8 mouse cellular contexts compared by ENCODE assay signal in the genomic region with DNA sequence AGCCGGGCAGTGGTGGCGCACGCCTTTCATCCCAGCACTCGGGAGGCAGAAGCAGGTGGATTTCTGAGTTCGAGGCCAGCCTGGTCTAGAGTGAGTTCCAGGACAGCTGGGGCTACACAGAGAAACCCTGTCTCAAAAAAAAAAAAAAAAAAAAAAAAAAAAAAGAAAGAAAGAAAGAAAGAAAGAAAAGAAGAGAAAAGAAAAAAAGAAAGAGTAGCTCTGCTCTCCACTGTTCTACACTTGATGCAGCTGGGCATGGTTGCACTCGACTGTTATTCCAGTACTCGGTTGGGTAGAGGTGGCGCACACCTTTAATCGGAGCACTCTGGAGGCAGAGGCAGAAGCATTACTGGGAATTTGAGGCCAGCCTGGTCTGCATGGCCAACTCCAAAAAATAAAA. TPM values are rescaled to one million over a fixed set of nuclear protein-coding genes. Genes with fewer than 3 reads are reported as not detected.
DNase-seq lines count a peak whose midpoint lies in the region; ATAC-seq and TF ChIP-seq lines count a peak whose summit lies in the region.
"Not testable (repeated sequence)": the region's sequence is repeated elsewhere in the genome, so short reads cannot be mapped to it uniquely, and the experiment has no call there.

A gene (minus strand): TSS at position 101 of the 400 bp plus-strand sequence.

- not testable (repeated sequence) for TF ChIP-seq POLR2A in liver, adult 2 months (IDR thresholded peaks at IDR 0.05; ENCODE audit: extremely low read depth, insufficient read depth, low read length)

- not testable (repeated sequence) for H3K9ac ChIP-seq in intestine, embryonic 14.5 days (ENCODE audit: low read length); liver, adult 2 months (ENCODE audit: low read depth, low read length); midbrain, embryonic 15.5 days; stomach, embryonic 16.5 days (ENCODE audit: low read length)

- not testable (repeated sequence) for ATAC-seq in intestine, embryonic 14.5 days (replicated peaks; ENCODE audit: low FRiP score, low TSS enrichment, low read depth); midbrain, embryonic 15.5 days (replicated peaks); stomach, embryonic 16.5 days (ENCODE audit: insufficient read depth, low FRiP score)

- not testable (repeated sequence) for H3K79me2 ChIP-seq in liver, adult 2 months (ENCODE audit: control insufficient read depth, insufficient read depth, low read length)

- not testable (repeated sequence) for H3K4me3 ChIP-seq in forebrain, embryonic 10.5 days; intestine, embryonic 14.5 days (ENCODE audit: low read depth, low read length); liver, adult 2 months (ENCODE audit: insufficient read depth, low read depth, low read length); midbrain, embryonic 15.5 days; stomach, embryonic 16.5 days (replicated peaks; ENCODE audit: low read length)

- intact Hi-C loops in heart, postnatal 10 days (cut with DNase I) = not testable (repeated sequence)

- WGBS in forebrain, embryonic 10.5 days = 95% methylated on average over 9 of the region's 9 CpGs
- WGBS in intestine, embryonic 14.5 days = 93% methylated on average over 9 of the region's 9 CpGs
- WGBS in liver, adult 2 months = 85% methylated on average over 9 of the region's 9 CpGs
- WGBS in midbrain, embryonic 15.5 days = 94% methylated on average over 9 of the region's 9 CpGs
- WGBS in stomach, embryonic 16.5 days = 88% methylated on average over 9 of the region's 9 CpGs

- H3K4me2 ChIP-seq in intestine, embryonic 14.5 days (ENCODE audit: low read length); midbrain, embryonic 15.5 days; stomach, embryonic 16.5 days (ENCODE audit: low read depth, low read length): not testable (repeated sequence)

- not testable (repeated sequence) for H3K9me3 ChIP-seq in forebrain, embryonic 10.5 days; intestine, embryonic 14.5 days (ENCODE audit: control insufficient read depth, low read length); midbrain, embryonic 15.5 days; stomach, embryonic 16.5 days (replicated peaks; ENCODE audit: control insufficient read depth, low read length)

- not testable (repeated sequence) for H3K27me3 ChIP-seq in forebrain, embryonic 10.5 days (ENCODE audit: poor library complexity, severe bottlenecking); intestine, embryonic 14.5 days (replicated peaks; ENCODE audit: control insufficient read depth, insufficient read depth, low read length); liver, adult 2 months (ENCODE audit: control insufficient read depth, insufficient read depth, low read length); midbrain, embryonic 15.5 days (replicated peaks); stomach, embryonic 16.5 days (ENCODE audit: control insufficient read depth, insufficient read depth, low read length)

- not testable (repeated sequence) for H3K4me1 ChIP-seq in forebrain, embryonic 10.5 days; intestine, embryonic 14.5 days (replicated peaks; ENCODE audit: control insufficient read depth, insufficient read depth, low read length); midbrain, embryonic 15.5 days; stomach, embryonic 16.5 days (ENCODE audit: control insufficient read depth, insufficient read depth, low read length)
- peaks cover 22% of the 10 kb centered on the region for H3K4me1 ChIP-seq in liver, adult 2 months (ENCODE audit: control insufficient read depth, insufficient read depth, low read length)

- TF ChIP-seq CTCF in liver, adult 2 months (IDR thresholded peaks at IDR 0.05; ENCODE audit: low read depth, low read length) = not testable (repeated sequence)

- peaks cover 51% of the 10 kb centered on the region for H3K36me3 ChIP-seq in forebrain, embryonic 10.5 days (replicated peaks)
- H3K36me3 ChIP-seq in intestine, embryonic 14.5 days (ENCODE audit: control insufficient read depth, insufficient read depth, low read length) = peaks cover 39% of the 10 kb centered on the region
- H3K36me3 ChIP-seq in liver, adult 2 months (ENCODE audit: control insufficient read depth, insufficient read depth, low read length); stomach, embryonic 16.5 days (ENCODE audit: control insufficient read depth, insufficient read depth, low read length): not testable (repeated sequence)
- H3K36me3 ChIP-seq in midbrain, embryonic 15.5 days (replicated peaks) = peaks cover 20% of the 10 kb centered on the region; the same call in 1 of the 2 replicates

- peak within 1 kb of the TSS; percentile 21; the same call in 1 of the 2 replicates for H3K27ac ChIP-seq in forebrain, embryonic 10.5 days
- not testable (repeated sequence) for H3K27ac ChIP-seq in intestine, embryonic 14.5 days (ENCODE audit: low read depth); midbrain, embryonic 15.5 days; stomach, embryonic 16.5 days (ENCODE audit: low read length)
- peak within 1 kb of the TSS; percentile 17 for H3K27ac ChIP-seq in liver, adult 2 months (replicated peaks; ENCODE audit: insufficient read depth, low read depth, low read length)

- DNase-seq in adrenal gland, postnatal 10 days; forebrain, embryonic 10.5 days (ENCODE audit: extremely low spot score, low spot score); gastrocnemius, postnatal 4 days (ENCODE audit: low spot score in 2 of 2); heart, postnatal 10 days; intestine, embryonic 14.5 days (ENCODE audit: low spot score); liver, adult 2 months (ENCODE audit: extremely low read depth, low read depth, low spot score): not testable (repeated sequence)

RNA-seq across cellular contexts. Expression of the gene that starts here (rescaled TPM):
- total RNA-seq in adrenal gland, postnatal 10 days (2021) = 10 to 100 TPM; 22.5 to 73.8 TPM
- 15.3 and 16.5 TPM in 2 replicates for polyA plus RNA-seq in forebrain, embryonic 10.5 days (2016; fragmentation: Nextera tagmentation; extraction: Ambion mirVana)
- total RNA-seq in gastrocnemius, postnatal 4 days (2021) = 100 to 1,000 TPM; 129 to 140 TPM
- total RNA-seq in heart, postnatal 10 days (2021) = 100 to 1,000 TPM; 189 to 244 TPM
- polyA plus RNA-seq in intestine, embryonic 14.5 days (2014; fragmentation: Nextera tagmentation; extraction: Ambion mirVana) = 11.6 and 14.8 TPM in 2 replicates
- 1.8 and 2.0 TPM in 2 replicates for total RNA-seq in liver, adult 2 months (2014; rRNA removed)
- polyA plus RNA-seq in liver, adult 2 months (2012; rRNA removed) = 3.5 and 5.1 TPM in 2 replicates
- 19.0 and 23.5 TPM in 2 replicates for polyA plus RNA-seq in midbrain, embryonic 15.5 days (2015; fragmentation: Nextera tagmentation; extraction: Ambion mirVana)
- 18.0 and 21.7 TPM in 2 replicates for polyA plus RNA-seq in stomach, embryonic 16.5 days (2015; fragmentation: Nextera tagmentation; extraction: Ambion mirVana)
